Mouse (Mus musculus): Measurements from ENCODE around the gene Tmem203.

DNA sequence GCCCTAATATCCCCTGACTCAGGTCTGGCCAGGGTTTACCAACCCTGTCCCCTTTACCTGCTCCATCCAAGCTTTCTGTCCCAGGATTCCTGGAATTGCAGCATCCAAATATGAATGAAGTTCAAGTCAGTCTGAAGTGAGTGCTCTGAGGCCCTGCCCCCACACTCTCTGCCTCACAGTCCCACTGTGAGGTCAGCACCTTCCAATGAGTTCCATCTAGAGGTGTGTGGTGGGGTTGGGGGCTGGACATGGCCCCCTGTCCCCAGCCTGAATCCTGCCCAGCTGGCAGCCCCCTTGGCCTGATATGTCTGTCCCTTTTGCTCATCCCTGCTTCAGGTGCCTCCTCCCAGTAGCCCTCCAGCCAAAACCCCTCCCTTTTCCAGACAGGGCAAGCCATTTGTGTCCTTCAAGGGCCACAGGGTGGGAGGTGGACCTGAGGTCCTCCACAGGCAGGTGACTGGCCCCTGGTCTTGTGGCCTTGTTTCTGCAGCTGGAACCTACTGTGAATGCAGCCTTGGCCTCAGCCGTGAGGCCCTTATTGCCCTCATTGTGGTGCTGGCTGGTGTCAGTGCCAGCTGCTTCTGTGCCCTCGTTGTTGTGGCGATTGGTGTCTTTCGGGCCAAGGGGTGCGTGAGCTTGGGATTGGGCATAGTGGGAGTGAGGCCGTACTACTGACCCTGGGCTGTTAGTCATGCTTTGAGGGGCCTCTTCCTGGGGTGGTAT lies 32.8 kb downstream of the Tmem203 start, which contains the start of gene Tmem210:
- TF ChIP-seq CTCF (IDR thresholded peaks at IDR 0.05; ENCODE audit: low read depth, low read length) (no peak), POLR2A (IDR thresholded peaks at IDR 0.05; ENCODE audit: extremely low read depth, insufficient read depth, low read length) (no peak)
